Mouse (Mus musculus): ENCODE data around the gene Akt2.

The Akt2 gene

GRCm38 (mm10) chr7:27587741-27588140, 3.6 kb upstream of the Akt2 start:
- in situ Hi-C loops (cut with MboI, MseI), result no loop called here

GRCm38 (mm10) chr7:27590088-27590487, 1.3 kb upstream of the Akt2 start:
- in situ Hi-C loops (cut with MboI, MseI), result no loop called here

- in situ Hi-C loops (cut with MboI, MseI), result no loop called here
Observed at GRCm38 (mm10) chr7:27590566-27591213, 662 bp upstream of the Akt2 start.

- in situ Hi-C loops (cut with MboI, MseI), result no loop called here
Observed at GRCm38 (mm10) chr7:27592217-27592929, 1.0 kb downstream of the Akt2 start.

- in situ Hi-C loops (cut with MboI, MseI), result no loop called here
Observed at GRCm38 (mm10) chr7:27592934-27593645, 1.7 kb downstream of the Akt2 start.

GRCm38 (mm10) chr7:27596586-27597503, 5.5 kb downstream of the Akt2 start:
- in situ Hi-C loops (cut with MboI, MseI), result loop anchor here (5.0 kb wide), 1 partner anchor 55 kb away; the partner anchor contains the start of gene Ttc9b

GRCm38 (mm10) chr7:27598053-27598452, 6.7 kb downstream of the Akt2 start:
- in situ Hi-C loops (cut with MboI, MseI), result loop anchor here (5.0 kb wide), 1 partner anchor 54 kb away; the partner anchor contains the start of gene Ttc9b

- in situ Hi-C loops (cut with MboI, MseI), result no loop called here
Observed at GRCm38 (mm10) chr7:27601628-27602027, 10.3 kb downstream of the Akt2 start.

- in situ Hi-C loops (cut with MboI, MseI), result no loop called here
Observed at GRCm38 (mm10) chr7:27602161-27602560, 10.8 kb downstream of the Akt2 start.

GRCm38 (mm10) chr7:27602835-27603234, 11.5 kb downstream of the Akt2 start:
- in situ Hi-C loops (cut with MboI, MseI), result no loop called here

GRCm38 (mm10) chr7:27604661-27605348, 13.5 kb downstream of the Akt2 start:
- in situ Hi-C loops (cut with MboI, MseI), result no loop called here

GRCm38 (mm10) chr7:27605499-27606285, 14.3 kb downstream of the Akt2 start:
- in situ Hi-C loops (cut with MboI, MseI), result no loop called here

- in situ Hi-C loops (cut with MboI, MseI), result no loop called here
Observed at GRCm38 (mm10) chr7:27606481-27607254, 15.3 kb downstream of the Akt2 start.

- in situ Hi-C loops (cut with MboI, MseI), result no loop called here
Observed at GRCm38 (mm10) chr7:27607580-27607979, 16.2 kb downstream of the Akt2 start.

GRCm38 (mm10) chr7:27608130-27608529, 16.8 kb downstream of the Akt2 start:
- in situ Hi-C loops (cut with MboI, MseI), result no loop called here

- in situ Hi-C loops (cut with MboI, MseI), result no loop called here
Observed at GRCm38 (mm10) chr7:27609285-27609684, 17.9 kb downstream of the Akt2 start.

GRCm38 (mm10) chr7:27609688-27610087, 18.3 kb downstream of the Akt2 start:
- in situ Hi-C loops (cut with MboI, MseI), result no loop called here

- in situ Hi-C loops (cut with MboI, MseI), result no loop called here
Observed at GRCm38 (mm10) chr7:27610370-27610769, 19.0 kb downstream of the Akt2 start.

- in situ Hi-C loops (cut with MboI, MseI), result no loop called here
Observed at GRCm38 (mm10) chr7:27610871-27611270, 19.5 kb downstream of the Akt2 start.

All from T-helper 2 cell (primary cell).